Mouse (Mus musculus) liver, embryonic 12.5 days (tissue): ENCODE data around the gene 4930455H04Rik. TPM values are rescaled to one million over a fixed set of nuclear protein-coding genes. Genes with fewer than 3 reads are reported as not detected.

ENCODE experiments used
- ATAC-seq: fragments of 200-750 bp; cut with Nextera tagmentation; 2 replicates; pipeline ENCODE4 v1.8.0; 2017; ENCODE audit warnings: moderate number of reproducible peaks, mild to moderate bottlenecking, moderate library complexity
- H3K27ac ChIP-seq: fragments of 300-500 bp; sonication (generic); 2 replicates; pipeline ENCODE4 v1.5.1; 2016; ENCODE audit warnings: mild to moderate bottlenecking
- H3K27me3 ChIP-seq: fragments of 300-500 bp; sonication (generic); replicated peaks from 2 replicates; pipeline ENCODE4 v1.6.1; 2016; ENCODE audit warnings: mild to moderate bottlenecking, moderate library complexity
- H3K36me3 ChIP-seq: fragments of 300-500 bp; sonication (generic); 2 replicates; pipeline ENCODE4 v1.6.1; 2016; ENCODE audit warnings: mild to moderate bottlenecking, moderate library complexity
- H3K4me1 ChIP-seq: fragments of 300-500 bp; sonication (generic); 2 replicates; pipeline ENCODE4 v1.6.1; 2016
- H3K4me2 ChIP-seq: fragments of 300-500 bp; sonication (generic); 2 replicates; pipeline ENCODE4 v1.6.1; 2016; ENCODE audit warnings: mild to moderate bottlenecking, moderate library complexity
- H3K4me3 ChIP-seq: fragments of 300-500 bp; sonication (generic); 2 replicates; pipeline ENCODE4 v1.5.1; 2016; ENCODE audit warnings: mild to moderate bottlenecking, moderate library complexity
- H3K9ac ChIP-seq: fragments of 300-500 bp; sonication (generic); 2 replicates; pipeline ENCODE4 v1.6.1; 2016; ENCODE audit warnings: mild to moderate bottlenecking, moderate library complexity
- H3K9me3 ChIP-seq: fragments of 300-500 bp; sonication (generic); replicated peaks from 2 replicates; pipeline ENCODE4 v1.6.1; 2016; ENCODE audit warnings: mild to moderate bottlenecking, moderate library complexity
- WGBS: fragments of 180-500 bp; shearing (Covaris S2); methylation state at CpG from one replicate; pipeline ENCODE4 v1.1.7; 2016; ENCODE audit not compliant: insufficient replicate concordance; 5-methylcytosine and 5-hydroxymethylcytosine counted together
- polyA plus RNA-seq: library from polyadenylated mRNA; unstranded; fragments of >200 nt; fragmentation: Nextera tagmentation; extraction: Ambion mirVana; gene quantifications from 2 replicates; pipeline ENCODE4 v1.2.1, GENCODE M21; 2016

The 4930455H04Rik gene
- polyA plus RNA-seq, 1 experiment from 2014 or later, result not detected

GRCm38 (mm10) chr3:116951489-116951888 is 16.6 kb upstream of the 4930455H04Rik start:
- Histone ChIP-seq H3K27ac (no peak overlapping the region), H3K36me3 (no peaks in the 10 kb centered on the region), H3K4me1 (no peaks in the 10 kb centered on the region), H3K9ac (no peak overlapping the region), H3K4me3 (no peak overlapping the region), H3K4me2 (no peak overlapping the region), H3K9me3 (no peaks in the 10 kb centered on the region), H3K27me3 (no peaks in the 10 kb centered on the region)
- WGBS, result 64% methylated on average over 3 of the region's 3 CpGs
- no peak for ATAC-seq

GRCm38 (mm10) chr3:116952242-116952899 is 15.7 kb upstream of the 4930455H04Rik start:
- no peaks in the 10 kb centered on the region for H3K36me3 ChIP-seq
- H3K4me3 ChIP-seq, result no peak overlapping the region
- no peaks in the 10 kb centered on the region for H3K4me1 ChIP-seq
- no peaks in the 10 kb centered on the region for H3K27me3 ChIP-seq
- WGBS, result 68% methylated on average over 8 of the region's 8 CpGs
- no peak for ATAC-seq
- no peaks in the 10 kb centered on the region for H3K9me3 ChIP-seq
- H3K27ac ChIP-seq, result no peak overlapping the region
- no peak overlapping the region for H3K4me2 ChIP-seq
- H3K9ac ChIP-seq, result no peak overlapping the region

- 70% methylated on average over 6 of the region's 6 CpGs for WGBS
Observed at GRCm38 (mm10) chr3:116953366-116953765, 14.7 kb upstream of the 4930455H04Rik start.

GRCm38 (mm10) chr3:116955061-116955460 is 13.0 kb upstream of the 4930455H04Rik start:
- H3K4me3 ChIP-seq, result no peak overlapping the region
- no peak for ATAC-seq
- 57% methylated on average over 6 of the region's 6 CpGs for WGBS
- H3K36me3 ChIP-seq, result no peaks in the 10 kb centered on the region
- H3K4me1 ChIP-seq, result no peaks in the 10 kb centered on the region
- no peak overlapping the region for H3K4me2 ChIP-seq
- no peaks in the 10 kb centered on the region for H3K27me3 ChIP-seq
- H3K9ac ChIP-seq, result no peak overlapping the region
- no peak overlapping the region for H3K27ac ChIP-seq
- no peaks in the 10 kb centered on the region for H3K9me3 ChIP-seq

More at GRCm38 (mm10) chr3:116953366-116953765, 14.7 kb upstream of the 4930455H04Rik start:
- Histone ChIP-seq H3K9ac (no peak overlapping the region), H3K4me2 (no peak overlapping the region), H3K27ac (no peak overlapping the region), H3K9me3 (no peaks in the 10 kb centered on the region), H3K36me3 (no peaks in the 10 kb centered on the region), H3K27me3 (no peaks in the 10 kb centered on the region), H3K4me1 (no peaks in the 10 kb centered on the region), H3K4me3 (no peak overlapping the region)
- no peak for ATAC-seq

GRCm38 (mm10) chr3:116960414-116960813 is 7.7 kb upstream of the 4930455H04Rik start:
- H3K9me3 ChIP-seq, result no peaks in the 10 kb centered on the region
- ATAC-seq, result no peak
- no peaks in the 10 kb centered on the region for H3K36me3 ChIP-seq
- no peak overlapping the region for H3K4me3 ChIP-seq
- H3K4me1 ChIP-seq, result no peaks in the 10 kb centered on the region
- no peaks in the 10 kb centered on the region for H3K27me3 ChIP-seq
- H3K4me2 ChIP-seq, result no peak overlapping the region
- WGBS, result 79% methylated on average over 2 of the region's 2 CpGs
- no peak overlapping the region for H3K9ac ChIP-seq
- no peak overlapping the region for H3K27ac ChIP-seq

- no peak for ATAC-seq
- Histone ChIP-seq H3K9me3 (no peaks in the 10 kb centered on the region), H3K4me3 (no peak overlapping the region), H3K9ac (no peak overlapping the region), H3K4me2 (no peak overlapping the region), H3K4me1 (no peaks in the 10 kb centered on the region), H3K36me3 (no peaks in the 10 kb centered on the region), H3K27me3 (no peaks in the 10 kb centered on the region), H3K27ac (no peak overlapping the region)
- 71% methylated on average over 15 of the region's 15 CpGs for WGBS
Observed at GRCm38 (mm10) chr3:116961354-116962142, 6.5 kb upstream of the 4930455H04Rik start.

GRCm38 (mm10) chr3:116963213-116963612 is 4.9 kb upstream of the 4930455H04Rik start:
- H3K27me3 ChIP-seq, result no peaks in the 10 kb centered on the region
- H3K4me3 ChIP-seq, result no peak overlapping the region
- no peak overlapping the region for H3K27ac ChIP-seq
- WGBS, result 59% methylated on average over 4 of the region's 4 CpGs
- no peak overlapping the region for H3K4me2 ChIP-seq
- no peak for ATAC-seq
- no peak overlapping the region for H3K9ac ChIP-seq
- no peaks in the 10 kb centered on the region for H3K9me3 ChIP-seq
- no peaks in the 10 kb centered on the region for H3K4me1 ChIP-seq
- H3K36me3 ChIP-seq, result no peaks in the 10 kb centered on the region

GRCm38 (mm10) chr3:116964426-116964825 is 3.6 kb upstream of the 4930455H04Rik start:
- H3K27ac ChIP-seq, result no peak overlapping the region
- no peaks in the 10 kb centered on the region for H3K36me3 ChIP-seq
- ATAC-seq, result no peak
- WGBS, result 89% methylated on average over 9 of the region's 9 CpGs
- H3K4me3 ChIP-seq, result no peak overlapping the region
- H3K4me2 ChIP-seq, result no peak overlapping the region
- no peaks in the 10 kb centered on the region for H3K9me3 ChIP-seq
- no peak overlapping the region for H3K9ac ChIP-seq
- H3K27me3 ChIP-seq, result no peaks in the 10 kb centered on the region
- no peaks in the 10 kb centered on the region for H3K4me1 ChIP-seq

GRCm38 (mm10) chr3:116966225-116966624 is 1.8 kb upstream of the 4930455H04Rik start:
- no peaks in the 10 kb centered on the region for H3K4me1 ChIP-seq
- H3K9ac ChIP-seq, result no peak overlapping the region
- ATAC-seq, result no peak; the same call in 1 of the 2 replicates
- H3K27me3 ChIP-seq, result no peaks in the 10 kb centered on the region
- WGBS, result 25% methylated on average over 4 of the region's 4 CpGs
- H3K27ac ChIP-seq, result no peak overlapping the region
- no peaks in the 10 kb centered on the region for H3K36me3 ChIP-seq
- no peaks in the 10 kb centered on the region for H3K9me3 ChIP-seq
- no peak overlapping the region for H3K4me2 ChIP-seq
- H3K4me3 ChIP-seq, result no peak overlapping the region

- Histone ChIP-seq H3K4me1 (no peaks in the 10 kb centered on the region), H3K36me3 (no peaks in the 10 kb centered on the region), H3K4me2 (0 out of 2 replicates have a peak overlapping the region, but pooled peaks have one; percentile 16), H3K27me3 (no peaks in the 10 kb centered on the region), H3K9me3 (no peaks in the 10 kb centered on the region), H3K9ac (no peak overlapping the region), H3K27ac (no peak overlapping the region), H3K4me3 (no peak overlapping the region)
- ATAC-seq, result no peak
- WGBS, result 58% methylated on average over 6 of the region's 6 CpGs
Observed at GRCm38 (mm10) chr3:116966800-116967199, 1.3 kb upstream of the 4930455H04Rik start.

GRCm38 (mm10) chr3:116967436-116967835 is 631 bp upstream of the 4930455H04Rik start:
- H3K4me3 ChIP-seq, result no peak overlapping the region
- no peak overlapping the region for H3K27ac ChIP-seq
- no peak overlapping the region for H3K9ac ChIP-seq
- H3K36me3 ChIP-seq, result no peaks in the 10 kb centered on the region
- no peak for ATAC-seq
- H3K4me1 ChIP-seq, result no peaks in the 10 kb centered on the region
- H3K27me3 ChIP-seq, result no peaks in the 10 kb centered on the region
- 73% methylated on average over 6 of the region's 6 CpGs for WGBS
- peak overlapping the region; percentile 16; the same call in 1 of the 2 replicates for H3K4me2 ChIP-seq
- H3K9me3 ChIP-seq, result no peaks in the 10 kb centered on the region

GRCm38 (mm10) chr3:116968540-116968997 is 502 bp downstream of the 4930455H04Rik start, which contains the start of gene Palmd:
Palmd (minus strand) TSS chr3:116968987.
- H3K4me3 ChIP-seq, result peak within 1 kb of the TSS; percentile 37
- no peak within 1 kb of the TSS for H3K27ac ChIP-seq
- H3K27me3 ChIP-seq, result no peaks in the 10 kb centered on the region
- no peaks in the 10 kb centered on the region for H3K4me1 ChIP-seq
- H3K4me2 ChIP-seq, result peak within 1 kb of the TSS; percentile 50
- 0 out of 2 replicates have a peak within 1 kb of the TSS, but pooled peaks have one; percentile 22 for H3K9ac ChIP-seq
- no peaks in the 10 kb centered on the region for H3K9me3 ChIP-seq
- no peak for ATAC-seq
- no peaks in the 10 kb centered on the region for H3K36me3 ChIP-seq
- 22% methylated on average over 17 of the region's 17 CpGs for WGBS
